Mouse (Mus musculus): Measurements from ENCODE around the gene Cox5a. TPM values are rescaled to one million over a fixed set of nuclear protein-coding genes. Genes with fewer than 3 reads are reported as not detected.

The Cox5a gene
- polyA plus RNA-seq, 1 experiment from 2014 or later = 604 TPM

DNA sequence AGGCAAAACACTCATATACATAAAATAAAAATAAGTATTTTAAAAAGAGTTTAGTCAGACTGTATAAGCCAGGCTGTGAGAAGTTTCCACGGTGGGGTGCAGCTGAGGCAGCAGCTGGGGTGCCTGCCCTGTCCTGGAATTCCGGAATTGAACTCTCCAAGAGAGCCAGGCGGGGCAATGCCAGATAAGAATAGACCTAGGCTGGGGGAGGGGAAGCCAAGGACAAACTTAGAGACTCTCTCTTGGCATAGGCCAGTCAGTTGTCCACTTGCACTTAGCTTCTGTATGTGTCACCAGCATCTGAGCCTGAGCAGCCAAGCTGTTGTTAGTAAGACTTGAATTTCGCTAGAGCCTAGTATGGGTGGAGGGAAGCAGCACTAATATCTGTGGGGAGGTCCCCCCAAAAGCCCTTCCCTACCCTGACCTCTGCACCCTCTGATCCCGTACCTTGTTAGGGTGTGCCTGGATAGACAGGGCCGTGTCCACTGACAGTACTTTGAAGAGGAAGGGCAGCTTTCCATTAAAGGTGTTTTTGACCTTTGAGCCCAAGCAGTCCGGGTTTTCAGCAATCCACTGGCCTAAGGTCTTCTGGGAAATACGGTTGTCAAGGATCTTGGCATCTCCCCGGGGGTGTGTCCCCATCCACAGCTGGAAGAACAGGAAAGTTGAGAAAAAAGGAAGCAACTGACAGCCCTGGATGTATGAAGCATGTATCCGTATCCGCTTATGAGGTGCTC, 29.2 kb downstream of the Cox5a start:
- Histone ChIP-seq H3K4me1 (replicated peaks) (peaks cover 7% of the 10 kb centered on the region), H3K27me3 (no peaks in the 10 kb centered on the region), H3K4me3 (replicated peaks) (no peak overlapping the region), H3K27ac (no peak overlapping the region), H3K9me3 (no peaks in the 10 kb centered on the region), H3K4me2 (no peak overlapping the region), H3K36me3 (peaks cover 55% of the 10 kb centered on the region), H3K9ac (replicated peaks) (no peak overlapping the region)
- WGBS = 87% methylated on average over 11 of the region's 11 CpGs
- ATAC-seq (ENCODE audit: insufficient number of reproducible peaks, insufficient read depth, low FRiP score, low TSS enrichment, low read depth) = no peak

DNA sequence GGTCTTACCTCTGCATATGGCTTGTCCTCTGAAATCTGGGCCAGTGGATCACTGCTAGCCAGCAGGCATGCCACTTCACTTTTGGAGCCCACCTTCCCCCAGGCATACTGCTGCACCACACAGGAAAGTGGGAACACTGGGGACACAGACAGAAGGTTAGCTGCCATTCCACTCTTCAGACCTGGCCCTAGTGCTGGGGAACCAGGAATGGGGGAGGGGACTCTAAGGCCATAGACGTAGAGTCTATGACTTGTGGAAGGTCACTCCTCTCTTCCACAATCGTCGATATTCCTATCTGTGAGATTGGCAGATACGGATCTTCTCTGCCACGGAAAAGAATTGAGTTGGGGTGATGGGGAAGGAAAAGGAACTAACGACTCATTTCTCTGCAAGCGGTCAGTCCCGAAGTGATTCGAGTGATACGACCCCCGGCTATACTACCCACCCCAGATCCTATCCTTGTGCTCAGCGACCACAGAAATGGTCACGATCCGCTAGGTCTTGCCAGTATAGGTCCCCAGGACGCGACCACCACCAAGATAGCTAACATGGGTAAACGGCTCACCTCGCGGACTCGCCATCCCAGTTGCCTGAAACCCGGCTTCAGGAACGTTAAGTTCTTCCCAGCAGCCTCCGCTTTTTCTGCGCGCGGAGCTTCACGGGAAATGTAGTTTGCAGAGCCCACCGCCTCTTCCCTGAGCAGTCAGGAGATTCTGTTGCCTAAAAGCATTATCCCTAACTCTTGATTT, 31.2 kb downstream of the Cox5a start, which contains the start of gene Mpi:
TSS of gene Mpi (minus strand) at position 625 of the 749 bp plus-strand sequence.
- peak within 1 kb of the TSS; percentile 66 for H3K9ac ChIP-seq (replicated peaks)
- WGBS = under 1% methylated on average over 28 of the region's 28 CpGs
- peaks cover 35% of the 10 kb centered on the region for H3K36me3 ChIP-seq
- peak within 1 kb of the TSS; percentile 83 for H3K4me2 ChIP-seq
- peak within 1 kb of the TSS; percentile 67 for H3K4me3 ChIP-seq (replicated peaks)
- ATAC-seq (ENCODE audit: insufficient number of reproducible peaks, insufficient read depth, low FRiP score, low TSS enrichment, low read depth) = peak; percentile 63; the same call in 1 of the 2 replicates
- no peaks in the 10 kb centered on the region for H3K27me3 ChIP-seq
- peaks cover 7% of the 10 kb centered on the region for H3K4me1 ChIP-seq (replicated peaks)
- H3K27ac ChIP-seq = no peak within 1 kb of the TSS
- H3K9me3 ChIP-seq = no peaks in the 10 kb centered on the region

DNA sequence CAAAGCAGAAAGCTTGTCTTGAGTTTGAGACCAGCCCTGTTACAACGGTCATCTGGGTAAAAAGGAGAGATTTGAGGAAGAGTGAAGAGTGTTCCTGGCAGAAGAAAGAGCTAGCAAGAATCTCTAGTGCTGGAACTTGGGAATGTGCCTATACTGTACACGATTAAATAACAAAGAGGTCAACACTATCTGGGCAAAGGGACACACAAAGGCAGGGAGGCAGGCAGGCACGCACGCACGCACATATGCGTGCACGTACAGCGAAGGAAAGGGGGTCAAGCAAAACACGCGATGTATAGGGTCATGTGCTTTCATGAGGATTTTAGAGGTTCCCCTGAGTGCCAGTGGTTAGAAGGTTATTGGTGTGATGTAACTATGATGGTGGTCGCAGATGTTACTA, 32.0 kb downstream of the Cox5a start:
- no peak overlapping the region for H3K27ac ChIP-seq
- no peak overlapping the region for H3K9ac ChIP-seq (replicated peaks)
- H3K9me3 ChIP-seq = no peaks in the 10 kb centered on the region
- H3K27me3 ChIP-seq = no peaks in the 10 kb centered on the region
- no peak overlapping the region for H3K4me2 ChIP-seq
- WGBS = 74% methylated on average over 11 of the region's 11 CpGs
- ATAC-seq (ENCODE audit: insufficient number of reproducible peaks, insufficient read depth, low FRiP score, low TSS enrichment, low read depth) = no peak
- peaks cover 7% of the 10 kb centered on the region for H3K4me1 ChIP-seq (replicated peaks)
- H3K4me3 ChIP-seq (replicated peaks) = 0 out of 2 replicates have a peak overlapping the region, but pooled peaks have one; percentile 67
- H3K36me3 ChIP-seq = peaks cover 27% of the 10 kb centered on the region

DNA sequence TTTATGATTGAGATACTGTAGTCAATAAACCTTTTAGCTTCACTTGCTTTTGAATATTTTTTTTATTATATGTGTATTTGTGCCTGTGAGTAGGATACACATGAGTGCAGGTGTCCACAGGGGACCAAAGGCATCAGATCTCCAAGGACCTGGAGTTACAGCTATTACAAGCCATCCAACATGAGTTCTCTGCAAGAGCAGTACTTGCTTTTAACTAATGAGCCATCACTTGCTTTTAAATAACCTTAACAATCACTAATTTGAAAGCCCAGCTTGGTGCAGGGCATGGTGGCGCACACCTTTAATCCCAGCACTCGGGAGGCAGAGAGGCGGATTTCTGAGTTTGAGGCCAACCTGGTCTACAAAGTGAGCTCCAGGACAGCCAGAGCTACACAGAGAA, 33.7 kb downstream of the Cox5a start:
- H3K9ac ChIP-seq (replicated peaks) = no peak overlapping the region
- ATAC-seq (ENCODE audit: insufficient number of reproducible peaks, insufficient read depth, low FRiP score, low TSS enrichment, low read depth) = no peak
- H3K27ac ChIP-seq = no peak overlapping the region
- H3K4me3 ChIP-seq (replicated peaks) = no peak overlapping the region
- no peaks in the 10 kb centered on the region for H3K9me3 ChIP-seq
- H3K36me3 ChIP-seq = peaks cover 10% of the 10 kb centered on the region
- H3K4me2 ChIP-seq = no peak overlapping the region
- H3K4me1 ChIP-seq (replicated peaks) = peaks cover 7% of the 10 kb centered on the region
- H3K27me3 ChIP-seq = no peaks in the 10 kb centered on the region; the same call in 1 of the 2 replicates
- WGBS = 34% methylated on average over 3 of the region's 3 CpGs

DNA sequence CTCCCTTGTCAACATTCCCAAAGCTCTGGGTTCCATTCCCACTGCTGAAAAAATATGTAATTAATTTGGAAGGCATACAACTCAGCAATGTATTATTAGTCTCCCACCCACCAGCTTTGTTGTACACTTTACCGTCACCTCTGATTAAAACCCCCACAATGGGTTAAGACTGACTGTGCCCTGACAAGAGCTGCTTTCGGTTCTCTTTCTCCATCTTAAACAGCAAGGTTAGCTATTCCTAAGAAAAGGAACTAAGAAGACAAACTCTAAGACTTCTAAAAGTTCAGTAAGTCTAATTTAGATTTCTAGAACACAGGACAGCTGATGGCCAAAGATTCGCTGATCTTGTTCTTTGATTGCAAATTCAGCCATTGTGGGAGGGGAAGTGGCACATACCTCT, 36.1 kb downstream of the Cox5a start:
- Histone ChIP-seq H3K4me2 (no peak overlapping the region), H3K9ac (replicated peaks) (no peak overlapping the region), H3K4me1 (replicated peaks) (peaks cover 14% of the 10 kb centered on the region), H3K27me3 (no peaks in the 10 kb centered on the region; the same call in 1 of the 2 replicates), H3K27ac (no peak overlapping the region), H3K4me3 (replicated peaks) (no peak overlapping the region), H3K9me3 (no peaks in the 10 kb centered on the region), H3K36me3 (no peaks in the 10 kb centered on the region)
- no peak for ATAC-seq (ENCODE audit: insufficient number of reproducible peaks, insufficient read depth, low FRiP score, low TSS enrichment, low read depth)
- WGBS = 86% methylated on average over 3 of the region's 3 CpGs

DNA sequence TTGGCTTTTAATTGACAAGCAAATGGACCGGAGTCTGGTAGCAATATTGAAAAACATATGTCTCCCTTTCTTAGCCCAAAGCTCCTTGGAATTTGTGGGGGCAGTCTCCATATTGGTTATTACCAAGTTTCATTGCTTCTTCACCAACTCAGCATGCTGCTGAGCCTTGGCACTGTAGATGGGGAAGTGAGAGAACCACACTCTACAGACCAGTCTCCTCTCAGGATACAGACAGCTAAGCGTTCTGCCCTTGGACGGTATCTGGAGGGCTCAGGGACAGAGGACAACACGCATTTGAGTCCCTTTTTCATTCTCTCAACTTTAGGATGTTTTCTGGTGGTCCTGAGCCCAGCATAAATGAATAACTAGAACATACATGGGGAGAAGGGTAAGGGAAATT, 37.6 kb downstream of the Cox5a start:
- peaks cover 23% of the 10 kb centered on the region for H3K4me1 ChIP-seq (replicated peaks)
- no peaks in the 10 kb centered on the region for H3K9me3 ChIP-seq
- WGBS = 88% methylated on average over 4 of the region's 4 CpGs
- H3K27me3 ChIP-seq = no peaks in the 10 kb centered on the region; the same call in 1 of the 2 replicates
- no peak overlapping the region for H3K9ac ChIP-seq (replicated peaks)
- no peak overlapping the region for H3K4me2 ChIP-seq
- ATAC-seq (ENCODE audit: insufficient number of reproducible peaks, insufficient read depth, low FRiP score, low TSS enrichment, low read depth) = no peak
- no peak overlapping the region for H3K4me3 ChIP-seq (replicated peaks)
- H3K27ac ChIP-seq = no peak overlapping the region
- H3K36me3 ChIP-seq = no peaks in the 10 kb centered on the region

DNA sequence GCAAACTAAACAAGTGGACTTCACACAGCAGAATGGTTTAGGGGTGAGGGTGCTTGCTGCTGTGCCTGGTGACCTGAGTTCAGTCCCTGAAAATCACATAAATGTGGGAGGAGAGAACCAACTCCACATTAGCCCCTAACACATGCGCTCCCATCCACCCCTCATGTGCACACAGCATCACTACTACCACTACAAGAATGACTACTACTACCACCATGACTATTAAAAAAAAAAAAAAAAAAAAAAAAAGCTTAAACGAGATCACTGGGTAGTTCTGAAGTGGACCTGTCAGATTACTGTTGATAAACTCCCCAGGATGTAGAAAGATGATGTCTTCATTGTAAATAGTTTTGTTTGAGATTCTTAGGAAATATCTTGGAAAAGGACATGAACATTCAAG, 38.5 kb downstream of the Cox5a start:
- Histone ChIP-seq H3K27me3 (no peaks in the 10 kb centered on the region; the same call in 1 of the 2 replicates), H3K27ac (no peak overlapping the region), H3K4me1 (replicated peaks) (peaks cover 23% of the 10 kb centered on the region), H3K36me3 (no peaks in the 10 kb centered on the region), H3K9ac (replicated peaks) (no peak overlapping the region), H3K9me3 (no peaks in the 10 kb centered on the region), H3K4me2 (no peak overlapping the region), H3K4me3 (replicated peaks) (no peak overlapping the region)
- 71% methylated on average over 2 of the region's 2 CpGs for WGBS
- no peak for ATAC-seq (ENCODE audit: insufficient number of reproducible peaks, insufficient read depth, low FRiP score, low TSS enrichment, low read depth)

DNA sequence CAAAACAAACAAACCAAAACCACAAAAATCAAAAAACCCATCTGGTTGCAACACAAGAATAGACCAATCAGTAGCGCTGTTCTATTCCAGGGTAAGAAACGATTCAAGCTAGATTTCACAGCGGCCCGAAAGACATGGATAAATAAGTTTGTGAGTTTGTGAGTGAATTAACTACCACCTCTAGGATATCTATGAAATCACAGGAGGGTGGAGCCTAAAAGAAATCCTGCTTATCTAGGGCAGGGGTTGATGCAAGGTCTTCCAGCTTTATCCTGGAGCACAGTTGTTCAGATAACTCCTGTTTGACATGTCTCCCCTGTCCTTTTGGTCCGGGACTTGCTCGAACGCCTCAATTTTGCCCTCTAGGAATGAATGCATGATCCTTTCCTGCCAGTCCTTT, 39.2 kb downstream of the Cox5a start:
- H3K27ac ChIP-seq = peak overlapping the region; percentile 53; the same call in 1 of the 2 replicates
- 36% methylated on average over 7 of the region's 7 CpGs for WGBS
- no peak for ATAC-seq (ENCODE audit: insufficient number of reproducible peaks, insufficient read depth, low FRiP score, low TSS enrichment, low read depth)

DNA sequence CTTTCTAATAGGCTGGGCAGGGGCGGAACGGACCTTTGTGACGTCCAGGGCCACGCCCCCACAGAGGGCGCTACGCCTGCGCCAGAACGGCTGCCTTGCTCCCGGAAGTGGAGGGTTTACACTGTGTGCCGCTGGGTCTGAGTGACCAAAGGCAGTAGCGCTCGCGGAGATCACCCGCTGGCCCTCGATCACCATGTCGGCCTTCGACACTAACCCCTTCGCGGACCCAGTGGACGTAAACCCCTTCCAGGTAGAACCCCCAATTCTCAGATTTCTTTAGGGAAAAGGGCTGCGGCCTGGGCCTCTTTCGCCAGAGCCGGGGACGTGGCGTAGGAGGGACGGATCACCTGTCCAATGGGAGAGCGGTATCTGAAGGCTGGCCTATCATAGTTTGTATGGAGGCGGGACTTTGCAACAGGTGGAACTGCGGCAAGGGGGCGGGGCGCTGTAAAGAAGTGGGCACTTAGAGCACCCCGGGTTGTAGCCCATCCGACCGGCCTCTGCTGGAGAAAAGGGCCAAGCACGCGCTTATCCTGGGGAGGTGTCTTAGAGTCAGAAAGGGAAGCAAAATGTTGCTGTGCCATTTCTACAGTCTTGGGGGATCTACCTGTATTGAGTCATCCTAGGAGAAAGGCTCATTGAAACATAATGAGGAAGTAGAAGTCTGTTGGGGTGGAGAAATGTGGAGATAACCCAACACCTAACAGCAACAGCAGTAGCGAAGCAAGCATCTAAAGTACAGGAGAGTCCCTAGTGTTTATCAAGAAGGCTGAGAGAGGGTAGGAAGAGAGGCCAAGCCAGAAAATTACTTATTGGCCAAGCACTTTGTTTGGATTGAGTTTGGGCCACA, 40.0 kb downstream of the Cox5a start, which contains the start of gene Scamp2:
TSS of gene Scamp2 (plus strand) at position 83 of the 850 bp plus-strand sequence.
- H3K27ac ChIP-seq = peak within 1 kb of the TSS; percentile 53; the same call in 1 of the 2 replicates
- no peaks in the 10 kb centered on the region; the same call in 1 of the 2 replicates for H3K27me3 ChIP-seq
- H3K9me3 ChIP-seq = no peaks in the 10 kb centered on the region
- no peaks in the 10 kb centered on the region for H3K36me3 ChIP-seq
- peak within 1 kb of the TSS; percentile 61 for H3K9ac ChIP-seq (replicated peaks)
- peaks cover 36% of the 10 kb centered on the region for H3K4me1 ChIP-seq (replicated peaks)
- ATAC-seq (ENCODE audit: insufficient number of reproducible peaks, insufficient read depth, low FRiP score, low TSS enrichment, low read depth) = peak; percentile 99
- 1% methylated on average over 37 of the region's 37 CpGs for WGBS
- H3K4me2 ChIP-seq = peak within 1 kb of the TSS; percentile 81
- peak within 1 kb of the TSS; percentile 71 for H3K4me3 ChIP-seq (replicated peaks)

More for the DNA sequence above, 39.2 kb downstream of the Cox5a start:
- H3K4me2 ChIP-seq = peak overlapping the region; percentile 81
- H3K9me3 ChIP-seq = no peaks in the 10 kb centered on the region
- no peaks in the 10 kb centered on the region for H3K36me3 ChIP-seq
- peak overlapping the region; percentile 71 for H3K4me3 ChIP-seq (replicated peaks)
- no peaks in the 10 kb centered on the region; the same call in 1 of the 2 replicates for H3K27me3 ChIP-seq
- peaks cover 27% of the 10 kb centered on the region for H3K4me1 ChIP-seq (replicated peaks)
- peak overlapping the region; percentile 61 for H3K9ac ChIP-seq (replicated peaks)

DNA sequence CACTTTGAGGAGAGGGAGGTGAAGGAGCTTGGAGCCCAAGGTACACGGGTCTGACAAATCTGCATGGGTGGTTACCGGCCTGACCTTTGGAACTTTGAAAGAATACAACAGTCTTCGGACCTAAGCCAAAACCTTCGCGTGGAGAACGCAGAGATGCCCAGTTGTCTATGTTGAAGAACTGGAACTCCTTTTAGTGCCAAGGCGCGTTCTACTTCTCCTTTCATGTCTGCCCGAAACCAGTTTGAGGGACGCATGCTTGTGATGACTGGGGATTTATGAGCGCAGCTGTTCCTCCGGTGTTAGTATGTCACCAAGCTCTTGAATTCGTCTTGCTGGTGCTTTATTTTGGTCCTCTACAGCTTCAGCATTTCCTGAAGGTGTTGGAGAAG, 40.6 kb downstream of the Cox5a start:
- Histone ChIP-seq H3K9me3 (no peaks in the 10 kb centered on the region), H3K9ac (replicated peaks) (no peak overlapping the region), H3K4me1 (replicated peaks) (peaks cover 42% of the 10 kb centered on the region), H3K4me2 (peak overlapping the region; percentile 81), H3K27me3 (no peaks in the 10 kb centered on the region; the same call in 1 of the 2 replicates), H3K36me3 (no peaks in the 10 kb centered on the region), H3K27ac (no peak overlapping the region), H3K4me3 (replicated peaks) (peak overlapping the region; percentile 71)
- no peak for ATAC-seq (ENCODE audit: insufficient number of reproducible peaks, insufficient read depth, low FRiP score, low TSS enrichment, low read depth)
- WGBS = 80% methylated on average over 13 of the region's 13 CpGs

All from limb, embryonic 12.5 days (tissue).